Mouse (Mus musculus) embryonic facial prominence, embryonic 15.5 days (tissue): ENCODE results near the gene Hapln2. TPM values are rescaled to one million over a fixed set of nuclear protein-coding genes. Genes with fewer than 3 reads are reported as not detected.

ENCODE experiments used
- ATAC-seq: fragments of 200-750 bp; cut with Nextera tagmentation; 2 replicates; pipeline ENCODE4 v1.8.0; 2017; ENCODE audit warnings: low read depth, moderate TSS enrichment; ENCODE audit not compliant: insufficient number of reproducible peaks, low FRiP score, low TSS enrichment
- H3K27ac ChIP-seq: fragments of 300-500 bp; sonication (generic); replicated peaks from 2 replicates; pipeline ENCODE4 v1.5.1; 2015; ENCODE audit warnings: mild to moderate bottlenecking, inconsistent platforms
- H3K27me3 ChIP-seq: fragments of 300-500 bp; sonication (generic); 2 replicates; pipeline ENCODE4 v1.6.1; 2015; ENCODE audit warnings: inconsistent platforms
- H3K36me3 ChIP-seq: fragments of 300-500 bp; sonication (generic); 2 replicates; pipeline ENCODE4 v1.6.1; 2015; ENCODE audit warnings: mild to moderate bottlenecking, inconsistent platforms
- H3K4me1 ChIP-seq: fragments of 300-500 bp; sonication (generic); 2 replicates; pipeline ENCODE4 v1.6.1; 2015; ENCODE audit warnings: inconsistent platforms
- H3K4me2 ChIP-seq: fragments of 300-500 bp; sonication (generic); replicated peaks from 2 replicates; pipeline ENCODE4 v1.6.1; 2015; ENCODE audit warnings: mild to moderate bottlenecking, inconsistent platforms
- H3K4me3 ChIP-seq: fragments of 300-500 bp; sonication (generic); replicated peaks from 2 replicates; pipeline ENCODE4 v1.5.1; 2015; ENCODE audit warnings: mild to moderate bottlenecking, inconsistent platforms
- H3K9ac ChIP-seq: fragments of 300-500 bp; sonication (generic); 2 replicates; pipeline ENCODE4 v1.6.1; 2015; ENCODE audit warnings: inconsistent platforms
- H3K9me3 ChIP-seq: fragments of 300-500 bp; sonication (generic); replicated peaks from 2 replicates; pipeline ENCODE4 v1.6.1; 2016; ENCODE audit warnings: inconsistent platforms
- WGBS: fragments of 180-500 bp; shearing (Covaris S2); methylation state at CpG from one replicate; pipeline ENCODE4 v1.1.7; 2015; 5-methylcytosine and 5-hydroxymethylcytosine counted together
- polyA plus RNA-seq: library from polyadenylated mRNA; unstranded; fragments of >200 nt; fragmentation: Nextera tagmentation; extraction: Ambion mirVana; gene quantifications from 2 replicates; pipeline ENCODE4 v1.2.1, GENCODE M21; 2015

Hapln2 gene
- polyA plus RNA-seq, 1 experiment from 2014 or later = 0.31 TPM

- no peak overlapping the region for H3K9ac ChIP-seq
Measured at GRCm38 (mm10) chr3:87974381-87974987, 52.9 kb downstream of the Hapln2 start.

GRCm38 (mm10) chr3:87973593-87974380, 53.6 kb downstream of the Hapln2 start:
- no peak for ATAC-seq
- Histone ChIP-seq H3K27me3 (peaks cover 17% of the 10 kb centered on the region), H3K36me3 (0 out of 2 replicates have a peak, but pooled peaks cover 4% of the 10 kb centered on the region), H3K4me3 (peak overlapping the region; percentile 53), H3K4me2 (peak overlapping the region; percentile 94), H3K9ac (no peak overlapping the region; the same call in none of the 2 replicates), H3K27ac (no peak overlapping the region; the same call in 1 of the 2 replicates), H3K9me3 (no peaks in the 10 kb centered on the region), H3K4me1 (peaks cover 49% of the 10 kb centered on the region)
- WGBS = 47% methylated on average over 14 of the region's 14 CpGs

More at GRCm38 (mm10) chr3:87974381-87974987, 52.9 kb downstream of the Hapln2 start:
- H3K4me3 ChIP-seq = peak overlapping the region; percentile 53; the same call in 1 of the 2 replicates
- no peak for ATAC-seq
- no peaks in the 10 kb centered on the region for H3K9me3 ChIP-seq
- H3K27me3 ChIP-seq = peaks cover 17% of the 10 kb centered on the region
- H3K27ac ChIP-seq = no peak overlapping the region
- WGBS = 30% methylated on average over 12 of the region's 12 CpGs
- 0 out of 2 replicates have a peak, but pooled peaks cover 4% of the 10 kb centered on the region for H3K36me3 ChIP-seq
- peak overlapping the region; percentile 94; the same call in 1 of the 2 replicates for H3K4me2 ChIP-seq
- peaks cover 49% of the 10 kb centered on the region for H3K4me1 ChIP-seq

GRCm38 (mm10) chr3:87972776-87973175, 54.6 kb downstream of the Hapln2 start:
- peaks cover 21% of the 10 kb centered on the region for H3K27me3 ChIP-seq
- H3K4me3 ChIP-seq = peak overlapping the region; percentile 53
- WGBS = 24% methylated on average over 5 of the region's 5 CpGs
- peak overlapping the region; percentile 94 for H3K4me2 ChIP-seq
- no peak for ATAC-seq
- peak overlapping the region; percentile 19; the same call in 1 of the 2 replicates for H3K9ac ChIP-seq
- no peaks in the 10 kb centered on the region for H3K9me3 ChIP-seq
- 0 out of 2 replicates have a peak overlapping the region, but pooled peaks have one; percentile 51 for H3K27ac ChIP-seq
- H3K4me1 ChIP-seq = peaks cover 49% of the 10 kb centered on the region
- H3K36me3 ChIP-seq = 0 out of 2 replicates have a peak, but pooled peaks cover 4% of the 10 kb centered on the region

- peaks cover 21% of the 10 kb centered on the region for H3K27me3 ChIP-seq
- H3K4me2 ChIP-seq = peak overlapping the region; percentile 94
- H3K4me3 ChIP-seq = peak overlapping the region; percentile 53
- H3K4me1 ChIP-seq = peaks cover 49% of the 10 kb centered on the region
- H3K9ac ChIP-seq = peak overlapping the region; percentile 43; the same call in 1 of the 2 replicates
- H3K36me3 ChIP-seq = 0 out of 2 replicates have a peak, but pooled peaks cover 4% of the 10 kb centered on the region
- peak overlapping the region; percentile 51; the same call in 1 of the 2 replicates for H3K27ac ChIP-seq
- no peaks in the 10 kb centered on the region for H3K9me3 ChIP-seq
- ATAC-seq = 0 out of 2 replicates have a peak, but pooled peaks have one; percentile 5
- 20% methylated on average over 8 of the region's 8 CpGs for WGBS
Measured at GRCm38 (mm10) chr3:87972203-87972664, 55.1 kb downstream of the Hapln2 start.

Other genes with a start within 250 kb of the Hapln2 start
- 4.2 and 4.9 TPM in 2 replicates for gene Ntrk1, start 232.4 kb downstream of the Hapln2 start, polyA plus RNA-seq
- gene Insrr, start 230.6 kb downstream of the Hapln2 start, polyA plus RNA-seq = 0.47 and 0.68 TPM in 2 replicates
- gene Pear1, start 203.3 kb downstream of the Hapln2 start, polyA plus RNA-seq = 24.4 and 27.4 TPM in 2 replicates
- gene Sh2d2a, start 180.8 kb downstream of the Hapln2 start, polyA plus RNA-seq = 0.07 and 0.12 TPM in 2 replicates
- 16.4 and 16.5 TPM in 2 replicates for gene Prcc, start 142.0 kb downstream of the Hapln2 start, polyA plus RNA-seq
- 240 and 246 TPM in 2 replicates for gene Hdgf, start 121.3 kb downstream of the Hapln2 start, polyA plus RNA-seq
- gene Mrpl24, start 108.1 kb downstream of the Hapln2 start, polyA plus RNA-seq = 75.4 and 78.9 TPM in 2 replicates
- 54.5 and 56.2 TPM in 2 replicates for gene Isg20l2, start 97.3 kb downstream of the Hapln2 start, polyA plus RNA-seq
- 19.8 and 22.4 TPM in 2 replicates for gene Rrnad1, start 96.9 kb downstream of the Hapln2 start, polyA plus RNA-seq
- gene Crabp2, start 78.9 kb downstream of the Hapln2 start, polyA plus RNA-seq = 200 and 206 TPM in 2 replicates
- 41.9 and 57.3 TPM in 2 replicates for gene Nes, start 56.5 kb downstream of the Hapln2 start, polyA plus RNA-seq
- 0.38 and 0.61 TPM in 2 replicates for gene Bcan, start 27.4 kb downstream of the Hapln2 start, polyA plus RNA-seq
- gene Gpatch4, start 15.5 kb upstream of the Hapln2 start, polyA plus RNA-seq = 28.5 and 35.8 TPM in 2 replicates
- gene Naxe, start 30.9 kb upstream of the Hapln2 start, polyA plus RNA-seq = 196 and 197 TPM in 2 replicates
- 0.35 and 0.52 TPM in 2 replicates for gene Ttc24, start 50.7 kb upstream of the Hapln2 start, polyA plus RNA-seq
- gene Iqgap3, start 54.4 kb upstream of the Hapln2 start, polyA plus RNA-seq = 15.9 and 16.8 TPM in 2 replicates
- gene Mef2d, start 114.8 kb upstream of the Hapln2 start, polyA plus RNA-seq = 31.0 and 31.1 TPM in 2 replicates
- gene Rhbg, start 227.1 kb upstream of the Hapln2 start, polyA plus RNA-seq = 15.8 and 20.1 TPM in 2 replicates